Mouse (Mus musculus) gastrocnemius, postnatal 14 days (tissue): Measurements from ENCODE around the gene Ap3b1. TPM values are rescaled to one million over a fixed set of nuclear protein-coding genes. Genes with fewer than 3 reads are reported as not detected.

Source experiments
- DNase-seq: peaks from one replicate; pipeline ENCODE4 v3.0.0; 2021; ENCODE audit warnings: mixed read lengths
- intact Hi-C: fragments of 180-260 bp; cut with DNase I; formaldehyde crosslinking; loops from one replicate; pipeline ENCODE4 v1.15.1; 2025; ENCODE audit warnings: low total_unique reads
- total RNA-seq, 2 experiments: library from RNA; stranded (reverse); gene quantifications; 2 replicates each; pipeline ENCODE4 v1.2.3; 2021

Gene Ap3b1
- total RNA-seq, 2 experiments from 2014 or later, result 18.6 to 19.3 TPM

- DNase-seq, result no peak
Measured at GRCm38 (mm10) chr13:94370521-94370920, 11.8 kb downstream of the Ap3b1 start.

DNA sequence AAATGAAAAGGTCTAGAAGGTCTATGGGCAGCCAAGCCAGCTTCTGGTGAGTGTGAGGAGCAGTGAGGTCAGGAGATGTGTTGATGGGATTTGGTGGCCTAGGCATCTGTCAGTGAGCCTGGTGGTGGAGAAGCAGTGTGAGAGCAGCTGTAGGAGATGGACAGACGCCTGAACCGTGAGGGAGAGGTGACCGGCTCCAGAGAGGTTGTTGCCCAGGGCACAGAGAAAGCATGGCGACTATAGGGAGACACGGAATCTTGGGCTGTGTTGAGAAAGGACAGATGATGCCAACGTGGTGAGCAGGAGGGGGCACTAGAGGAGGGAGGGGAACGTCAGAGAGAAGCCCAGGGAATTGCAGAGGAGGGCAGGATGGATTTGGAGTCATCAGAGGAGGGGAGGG, 13.3 kb downstream of the Ap3b1 start:
- intact Hi-C loops, result no loop called here
- DNase-seq, result no peak

More at GRCm38 (mm10) chr13:94370521-94370920, 11.8 kb downstream of the Ap3b1 start:
- intact Hi-C loops, result no loop called here

DNA sequence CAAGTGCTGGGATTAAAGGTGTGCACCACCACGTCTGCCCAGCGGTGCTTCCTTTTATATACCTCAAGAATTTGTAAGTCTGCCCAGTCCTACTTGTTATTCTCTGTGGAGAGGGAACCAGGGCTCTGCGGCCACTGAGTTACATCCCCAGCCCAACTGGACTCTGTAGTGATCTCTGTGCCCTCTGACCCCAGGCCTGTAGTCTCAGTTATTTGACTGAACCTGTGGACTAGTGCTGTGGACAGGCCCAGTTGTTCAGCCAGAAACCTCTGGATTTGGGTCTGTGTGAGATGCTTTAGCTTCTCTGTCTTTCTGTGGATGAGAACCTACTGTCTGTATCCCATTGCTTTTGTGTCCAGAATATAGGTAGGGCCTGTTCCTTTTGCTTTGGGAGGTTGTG, 15.4 kb downstream of the Ap3b1 start:
- no peak for DNase-seq
- intact Hi-C loops, result no loop called here

- no peak for DNase-seq
- intact Hi-C loops, result no loop called here
Measured at GRCm38 (mm10) chr13:94375526-94376390, 17.0 kb downstream of the Ap3b1 start.

DNA sequence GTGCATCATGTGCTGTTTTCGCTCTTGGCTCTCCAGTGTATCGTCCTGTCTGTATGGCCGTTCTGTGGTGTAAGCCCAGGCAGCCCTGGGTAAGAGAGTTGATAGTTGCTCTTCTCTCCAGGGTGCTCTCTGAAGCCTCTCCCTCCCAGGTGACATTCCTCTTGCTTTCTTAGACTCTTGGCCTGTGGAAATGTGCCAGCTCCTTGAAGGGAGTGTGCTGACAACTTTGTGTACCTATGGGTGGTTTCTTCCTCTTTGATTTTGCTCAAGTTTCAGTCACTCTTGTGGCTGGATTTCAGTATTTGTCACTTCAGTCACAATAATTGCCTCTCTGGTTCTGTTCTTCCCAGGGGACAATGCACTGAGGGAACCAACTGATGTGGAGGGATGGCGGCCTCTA, 20.2 kb downstream of the Ap3b1 start:
- intact Hi-C loops, result no loop called here

GRCm38 (mm10) chr13:94381427-94381826, 22.7 kb downstream of the Ap3b1 start:
- no peak for DNase-seq
- intact Hi-C loops, result no loop called here

More for the DNA sequence above, 20.2 kb downstream of the Ap3b1 start:
- no peak for DNase-seq

- DNase-seq, result no peak
- intact Hi-C loops, result no loop called here
Measured at GRCm38 (mm10) chr13:94381829-94382675, 23.3 kb downstream of the Ap3b1 start.

- intact Hi-C loops, result no loop called here
Measured at GRCm38 (mm10) chr13:94384931-94385570, 26.3 kb downstream of the Ap3b1 start.

DNA sequence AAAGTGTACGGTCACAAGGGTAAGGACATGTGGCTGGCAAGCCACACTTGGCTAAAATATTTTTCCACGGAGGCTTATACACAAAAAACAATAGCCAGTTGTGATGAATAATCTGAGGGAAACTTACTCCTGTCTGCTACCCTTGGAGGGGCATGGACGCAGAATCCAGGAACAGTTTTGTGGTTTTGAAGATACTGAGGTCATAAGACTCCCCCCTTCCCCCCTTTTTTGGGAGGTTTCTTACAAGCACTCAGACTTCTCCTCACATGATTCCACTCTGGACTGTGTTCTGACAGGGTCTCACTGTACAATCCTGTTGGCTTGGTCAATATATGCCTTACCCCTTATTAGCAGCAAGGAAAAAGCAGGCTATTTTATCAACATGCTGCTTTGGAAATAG, 29.8 kb downstream of the Ap3b1 start:
- DNase-seq, result no peak
- intact Hi-C loops, result no loop called here

More at GRCm38 (mm10) chr13:94384931-94385570, 26.3 kb downstream of the Ap3b1 start:
- DNase-seq, result no peak

DNA sequence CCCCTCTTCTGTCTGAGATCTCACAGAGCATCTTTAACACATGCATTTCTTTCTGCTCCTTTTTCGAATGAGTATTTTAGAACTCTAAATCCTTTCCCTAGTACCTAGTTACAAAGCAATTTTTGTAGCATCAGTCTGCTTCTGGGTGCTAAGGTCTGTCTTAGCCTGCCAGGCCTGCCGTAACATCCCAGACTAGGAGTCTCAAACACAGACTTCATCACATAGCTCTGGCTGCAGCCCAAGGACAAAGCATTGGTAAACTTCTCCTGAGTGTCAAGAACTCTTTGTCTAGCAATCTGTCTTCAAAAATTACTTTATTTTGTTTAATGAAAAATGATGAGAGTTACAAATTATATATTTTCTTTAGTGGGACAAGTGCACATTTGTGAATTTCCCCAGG, 30.8 kb downstream of the Ap3b1 start:
- intact Hi-C loops, result no loop called here
- DNase-seq, result no peak

- intact Hi-C loops, result no loop called here
- DNase-seq, result no peak
Measured at GRCm38 (mm10) chr13:94392282-94392681, 33.5 kb downstream of the Ap3b1 start.

GRCm38 (mm10) chr13:94394486-94394885, 35.7 kb downstream of the Ap3b1 start:
- no peak for DNase-seq
- intact Hi-C loops, result no loop called here

GRCm38 (mm10) chr13:94395763-94396162, 37.0 kb downstream of the Ap3b1 start:
- no peak for DNase-seq
- intact Hi-C loops, result no loop called here

DNA sequence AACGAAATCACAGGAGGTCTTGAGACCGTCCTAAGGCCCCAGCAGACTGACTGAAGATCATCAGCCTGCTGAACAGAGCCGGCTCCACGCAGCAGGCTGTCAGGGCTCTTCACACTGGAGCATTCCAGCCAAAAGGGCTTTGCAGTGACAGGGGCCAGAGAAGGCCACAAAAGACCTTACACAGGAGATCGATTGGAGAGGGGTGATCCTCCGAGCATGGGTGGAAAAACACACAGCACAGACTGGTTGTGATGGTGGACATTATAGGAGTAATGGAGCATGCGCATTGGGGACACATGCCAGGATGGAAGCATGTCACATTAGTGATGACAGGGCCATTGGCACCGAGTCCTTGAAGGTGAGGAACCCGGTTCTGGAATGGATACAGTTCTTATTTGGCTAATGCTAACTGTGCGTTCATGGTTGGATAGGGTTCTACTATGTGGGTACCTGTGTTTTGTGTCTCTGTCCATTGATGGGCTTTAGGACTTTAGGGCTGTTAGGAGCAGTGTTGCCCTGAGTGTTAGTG, 37.7 kb downstream of the Ap3b1 start:
- intact Hi-C loops, result no loop called here
- no peak for DNase-seq

DNA sequence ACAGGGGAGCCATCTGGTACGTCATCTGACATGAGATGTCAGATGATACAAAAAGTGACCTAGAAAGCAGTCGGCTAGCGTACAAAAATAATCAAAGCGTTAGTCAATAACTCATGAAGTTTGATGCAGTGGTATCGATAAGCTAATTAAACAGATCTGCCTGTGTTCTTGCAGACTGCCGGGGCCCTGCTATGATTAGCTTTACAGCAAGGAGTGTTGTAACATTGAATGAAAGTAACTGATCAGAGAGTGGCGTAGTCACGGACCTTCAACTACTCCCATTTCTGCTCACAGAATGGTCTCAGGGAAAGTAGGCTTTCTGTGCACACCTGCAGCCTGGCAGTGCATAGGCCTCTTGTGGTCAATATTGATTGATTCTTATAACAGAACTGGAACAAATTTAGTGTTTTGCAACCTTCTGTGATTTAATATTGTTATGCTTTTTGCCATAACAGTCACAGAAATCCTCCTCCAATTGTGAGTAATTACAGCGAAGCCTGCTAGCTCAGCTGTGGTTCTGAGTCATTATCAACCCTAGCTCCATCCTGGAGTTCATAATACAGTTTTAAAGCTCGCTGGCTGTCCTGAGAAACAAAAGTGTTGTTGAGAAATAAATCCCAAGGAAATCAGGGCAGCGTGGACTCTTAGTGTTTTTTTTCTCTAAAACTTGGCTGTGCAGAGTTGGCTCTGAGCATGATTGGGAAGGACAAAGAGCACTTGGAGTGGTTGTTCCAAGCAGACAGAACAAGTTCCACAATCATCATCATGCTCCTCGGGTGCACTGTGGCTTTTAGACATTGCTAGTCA, 40.0 kb downstream of the Ap3b1 start:
- no peak for DNase-seq
- intact Hi-C loops, result no loop called here

DNA sequence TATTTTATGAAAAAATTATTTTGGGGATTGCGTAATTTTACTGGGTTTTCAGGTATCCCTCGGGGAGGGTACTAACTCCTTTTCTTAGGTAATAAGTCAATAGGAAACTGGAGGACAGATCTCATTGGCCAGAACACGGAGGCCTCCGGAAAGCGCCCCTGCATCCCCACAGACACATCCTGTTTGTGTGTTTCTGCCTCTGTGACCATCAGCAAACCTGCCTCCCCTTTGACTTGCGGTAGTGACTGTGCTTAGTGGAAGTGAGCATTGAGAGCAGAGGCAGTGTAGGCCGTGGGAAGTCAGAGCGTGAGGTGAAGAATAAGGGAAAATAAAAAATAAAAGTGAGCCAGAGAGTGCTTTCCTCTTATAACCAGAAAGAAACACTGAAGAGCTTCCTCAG, 41.7 kb downstream of the Ap3b1 start:
- intact Hi-C loops, result no loop called here
- no peak for DNase-seq

DNA sequence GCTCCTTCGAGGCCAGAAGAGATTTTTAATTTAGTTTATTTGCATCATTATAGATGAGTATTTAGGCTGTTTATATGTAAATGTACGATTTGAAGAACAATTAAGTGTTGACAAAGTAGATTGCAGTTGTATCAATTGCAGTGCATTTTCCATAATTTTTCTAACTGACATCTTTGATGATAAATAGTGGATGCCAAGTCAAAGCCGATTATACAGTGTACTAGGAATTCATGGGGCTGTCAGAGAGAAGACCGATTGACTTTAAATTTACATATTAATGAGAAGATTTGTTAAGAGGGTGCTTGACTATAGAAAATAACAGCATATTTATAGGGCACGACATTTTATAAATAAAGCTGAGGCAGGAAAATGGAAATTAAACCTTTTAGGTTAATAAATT, 64.8 kb downstream of the Ap3b1 start:
- DNase-seq, result no peak
- intact Hi-C loops, result no loop called here

GRCm38 (mm10) chr13:94429567-94429966, 70.8 kb downstream of the Ap3b1 start:
- intact Hi-C loops, result no loop called here

DNA sequence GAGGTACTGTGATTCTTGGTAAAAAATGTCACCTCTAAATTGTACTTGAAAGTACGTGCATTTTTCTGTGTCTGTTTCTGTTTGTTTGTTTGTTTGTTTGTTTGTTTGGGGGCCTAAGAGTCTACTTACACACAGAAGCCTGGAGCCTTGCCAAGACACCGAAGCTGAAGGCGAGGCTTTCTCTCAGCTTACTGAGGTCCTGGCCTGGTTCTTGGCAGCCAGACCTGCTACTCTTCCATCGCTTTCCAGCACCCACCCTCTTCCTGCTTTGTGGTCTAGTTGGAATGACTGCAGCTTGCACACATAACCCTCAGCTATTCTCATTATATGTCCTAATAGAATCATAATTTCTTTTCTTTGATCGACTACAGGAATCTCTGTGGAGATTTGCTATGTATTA, 80.6 kb downstream of the Ap3b1 start:
- peak; percentile 21 for DNase-seq
- intact Hi-C loops, result no loop called here

More at GRCm38 (mm10) chr13:94429567-94429966, 70.8 kb downstream of the Ap3b1 start:
- no peak for DNase-seq
